Mouse (Mus musculus): ENCODE results near the gene Atn1.

GRCm38 (mm10) chr6:124734417-124734816, 21.9 kb downstream of the Atn1 start:
- no peak for TF ChIP-seq CTCF (IDR thresholded peaks at IDR 0.05)
- no peak for TF ChIP-seq EP300 (IDR thresholded peaks at IDR 0.05)
